Mouse (Mus musculus) midbrain, postnatal 0 days (tissue): ENCODE measurements around the gene Agbl4. TPM values are rescaled to one million over a fixed set of nuclear protein-coding genes. Genes with fewer than 3 reads are reported as not detected.
"Not testable (repeated sequence)": the region's sequence is repeated elsewhere in the genome, so short reads cannot be mapped to it uniquely, and the experiment has no call there.

ENCODE experiments used
- ATAC-seq: fragments of 200-750 bp; cut with Nextera tagmentation; 2 replicates; pipeline ENCODE4 v1.8.0; 2017; ENCODE audit warnings: moderate number of reproducible peaks, mild to moderate bottlenecking, moderate TSS enrichment, moderate library complexity; ENCODE audit not compliant: low FRiP score
- DNase-seq: peaks from one replicate; pipeline ENCODE4 v3.0.0-alpha.2; 2015; ENCODE audit warnings: low spot score
- H3K27ac ChIP-seq: fragments of 300-500 bp; sonication (generic); 2 replicates; pipeline ENCODE4 v1.5.1; 2014; ENCODE audit warnings: low read depth, mild to moderate bottlenecking, low read length, mixed read lengths
- H3K27me3 ChIP-seq: fragments of 300-500 bp; sonication (generic); 2 replicates; pipeline ENCODE4 v1.6.1; 2014; ENCODE audit warnings: low read length, control low read depth, mixed read lengths; ENCODE audit not compliant: insufficient read depth
- H3K36me3 ChIP-seq: fragments of 300-500 bp; sonication (generic); 2 replicates; pipeline ENCODE4 v1.6.1; 2014; ENCODE audit warnings: low read length, control low read depth, mixed read lengths; ENCODE audit not compliant: insufficient read depth
- H3K4me1 ChIP-seq: fragments of 300-500 bp; sonication (generic); 2 replicates; pipeline ENCODE4 v1.6.1; 2014; ENCODE audit warnings: mild to moderate bottlenecking, control low read depth, antibody characterized with exemption, low read length, mixed read lengths; ENCODE audit not compliant: insufficient read depth
- H3K4me2 ChIP-seq: fragments of 300-500 bp; sonication (generic); 2 replicates; pipeline ENCODE4 v1.6.1; 2014; ENCODE audit warnings: low read depth, mild to moderate bottlenecking, low read length, mixed read lengths; ENCODE audit not compliant: poor library complexity, severe bottlenecking
- H3K4me3 ChIP-seq: fragments of 300-500 bp; sonication (generic); 2 replicates; pipeline ENCODE4 v1.5.1; 2014; ENCODE audit warnings: low read depth, mild to moderate bottlenecking, low read length, moderate library complexity
- H3K9ac ChIP-seq: fragments of 300-500 bp; sonication (generic); replicated peaks from 2 replicates; pipeline ENCODE4 v1.6.1; 2014; ENCODE audit warnings: mild to moderate bottlenecking, low read length, moderate library complexity, mixed read lengths; ENCODE audit not compliant: poor library complexity, severe bottlenecking
- H3K9me3 ChIP-seq: fragments of 300-500 bp; sonication (generic); 2 replicates; pipeline ENCODE4 v1.6.1; 2016; ENCODE audit warnings: low read length, control low read depth
- CTCF ChIP-seq: IDR thresholded peaks from 2 replicates; pipeline ENCODE4 v1.5.1; 2016; ENCODE audit warnings: antibody characterized with exemption, mild to moderate bottlenecking
- WGBS: fragments of 180-500 bp; shearing (Covaris S2); extraction: QIAGEN DNeasy Blood & Tissue Kit; methylation state at CpG from one replicate; pipeline ENCODE4 v1.1.7; 2014; 5-methylcytosine and 5-hydroxymethylcytosine counted together
- polyA plus RNA-seq: library from polyadenylated mRNA; unstranded; fragments of >200 nt; fragmentation: Nextera tagmentation; extraction: Ambion mirVana; gene quantifications from 2 replicates; pipeline ENCODE4 v1.2.1, GENCODE M21; 2015
- total RNA-seq: library from RNA; depleted of rRNA; stranded (reverse); fragments of >200 nt; gene quantifications from 2 replicates; pipeline ENCODE4 v1.2.3, GENCODE M21; 2014

Agbl4 gene
- total and polyA plus RNA-seq, 2 experiments from 2014 or later = 5.0 to 9.2 TPM

- ATAC-seq = no peak
Measured at GRCm38 (mm10) chr4:111200100-111200499, 802.6 kb downstream of the Agbl4 start.

GRCm38 (mm10) chr4:111215191-111215762 is 817.8 kb downstream of the Agbl4 start:
- Histone ChIP-seq H3K4me2 (no peak overlapping the region), H3K27me3 (no peaks in the 10 kb centered on the region), H3K4me1 (no peaks in the 10 kb centered on the region), H3K36me3 (no peaks in the 10 kb centered on the region), H3K27ac (no peak overlapping the region), H3K9me3 (no peaks in the 10 kb centered on the region), H3K4me3 (no peak overlapping the region), H3K9ac (no peak overlapping the region)
- ATAC-seq = no peak
- no peak for TF ChIP-seq CTCF
- DNase-seq = no peak
- WGBS = 74% methylated on average over 3 of the region's 3 CpGs

More at GRCm38 (mm10) chr4:111200100-111200499, 802.6 kb downstream of the Agbl4 start:
- no peaks in the 10 kb centered on the region for H3K36me3 ChIP-seq
- DNase-seq = no peak
- no peaks in the 10 kb centered on the region for H3K9me3 ChIP-seq
- no peaks in the 10 kb centered on the region for H3K4me1 ChIP-seq
- no peak overlapping the region for H3K4me3 ChIP-seq
- no peak overlapping the region for H3K9ac ChIP-seq
- H3K27ac ChIP-seq = no peak overlapping the region
- WGBS = 77% methylated on average over 2 of the region's 2 CpGs
- TF ChIP-seq CTCF = no peak
- H3K4me2 ChIP-seq = no peak overlapping the region
- H3K27me3 ChIP-seq = no peaks in the 10 kb centered on the region

- not testable (repeated sequence) for H3K36me3 ChIP-seq, H3K4me1 ChIP-seq, H3K4me3 ChIP-seq, H3K9ac ChIP-seq, H3K4me2 ChIP-seq, H3K27ac ChIP-seq, H3K9me3 ChIP-seq, DNase-seq, ATAC-seq, H3K27me3 ChIP-seq
- no CpG with 5 or more reads among the region's 1 CpGs for WGBS
Measured at GRCm38 (mm10) chr4:111219030-111219429, 821.6 kb downstream of the Agbl4 start.

- H3K36me3 ChIP-seq, H3K27ac ChIP-seq, H3K9ac ChIP-seq, H3K4me1 ChIP-seq, DNase-seq, ATAC-seq, H3K4me2 ChIP-seq, H3K27me3 ChIP-seq, H3K4me3 ChIP-seq, H3K9me3 ChIP-seq: not testable (repeated sequence)
- 93% methylated on average over 9 of the region's 9 CpGs for WGBS
Measured at GRCm38 (mm10) chr4:111219543-111219942, 822.1 kb downstream of the Agbl4 start.

DNA sequence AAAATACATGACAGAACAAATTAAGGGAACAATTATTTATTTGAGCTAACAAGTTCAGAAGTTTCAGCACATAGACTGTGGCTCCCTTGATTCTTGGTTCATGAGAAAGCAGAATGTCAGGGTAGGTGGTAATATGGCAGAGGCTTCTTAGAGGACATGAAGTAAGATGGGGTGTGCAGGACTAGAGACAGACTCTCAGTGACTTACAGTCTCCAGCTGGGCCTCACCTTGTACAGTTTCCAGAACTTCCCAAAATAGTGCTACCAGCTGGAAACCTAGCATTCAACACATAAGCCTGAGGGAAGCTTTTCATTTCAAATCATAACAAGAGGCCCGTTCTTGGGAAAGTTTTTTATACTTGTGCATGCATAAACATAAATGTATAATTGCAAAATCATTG is 836.4 kb downstream of the Agbl4 start:
- Histone ChIP-seq H3K4me1 (no peaks in the 10 kb centered on the region), H3K9ac (no peak overlapping the region), H3K4me2 (no peak overlapping the region), H3K36me3 (no peaks in the 10 kb centered on the region), H3K27ac (no peak overlapping the region), H3K27me3 (no peaks in the 10 kb centered on the region), H3K4me3 (no peak overlapping the region), H3K9me3 (no peaks in the 10 kb centered on the region)
- ATAC-seq (no peak), DNase-seq (no peak)
- 75% methylated on average over 1 of the region's 1 CpGs for WGBS
- no peak for TF ChIP-seq CTCF

GRCm38 (mm10) chr4:111251917-111252316 is 854.5 kb downstream of the Agbl4 start:
- no peak overlapping the region for H3K4me2 ChIP-seq
- H3K27ac ChIP-seq = no peak overlapping the region
- H3K9me3 ChIP-seq = no peaks in the 10 kb centered on the region
- no peak overlapping the region for H3K4me3 ChIP-seq
- H3K27me3 ChIP-seq = no peaks in the 10 kb centered on the region
- no peaks in the 10 kb centered on the region for H3K36me3 ChIP-seq
- DNase-seq = peak; percentile 13
- 79% methylated on average over 5 of the region's 5 CpGs for WGBS
- H3K9ac ChIP-seq = no peak overlapping the region
- TF ChIP-seq CTCF = no peak
- ATAC-seq = no peak
- no peaks in the 10 kb centered on the region for H3K4me1 ChIP-seq
